Mouse (Mus musculus) cerebellum, adult 9-10 months (tissue): ENCODE results near the gene Rnase13.

Experiments used
- DNase-seq: peaks from one replicate; pipeline ENCODE4 v3.0.0; 2022

Gene Rnase13

GRCm38 (mm10) chr14:51913062-51913959, 9.3 kb downstream of the Rnase13 start:
- peak; percentile 74 for DNase-seq

DNA sequence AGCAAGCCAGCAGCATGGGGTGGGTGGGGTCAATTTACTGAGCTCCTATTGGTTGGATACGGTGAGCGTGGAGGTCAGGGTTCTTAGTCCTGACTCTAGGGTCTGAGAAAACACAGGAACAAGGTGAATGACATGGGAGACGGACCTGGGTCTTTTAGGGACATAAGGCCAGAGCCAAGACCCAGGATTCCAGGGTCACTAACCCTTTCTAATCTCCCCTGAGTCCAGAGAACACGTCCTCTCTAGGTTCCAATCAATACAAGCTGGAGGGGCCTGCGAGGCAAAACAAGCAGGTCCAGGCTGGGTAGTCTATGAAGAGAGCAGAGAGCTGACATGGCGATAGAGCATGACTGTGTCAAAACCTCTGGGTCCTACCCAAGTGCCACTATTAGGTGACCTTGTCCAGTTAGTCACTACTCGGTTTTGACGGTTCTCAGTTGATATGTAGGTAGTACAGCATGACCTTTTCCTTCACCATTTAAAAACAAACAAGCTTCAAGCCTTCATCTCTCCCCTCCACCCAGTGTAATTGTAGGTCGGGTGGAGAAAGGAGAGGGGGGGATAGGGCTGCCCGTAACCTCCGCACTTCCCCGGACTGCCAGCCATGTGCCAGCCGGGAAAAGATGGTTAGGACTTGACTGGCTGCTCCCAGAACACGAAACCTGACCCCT, 10.0 kb downstream of the Rnase13 start:
- DNase-seq = no peak

DNA sequence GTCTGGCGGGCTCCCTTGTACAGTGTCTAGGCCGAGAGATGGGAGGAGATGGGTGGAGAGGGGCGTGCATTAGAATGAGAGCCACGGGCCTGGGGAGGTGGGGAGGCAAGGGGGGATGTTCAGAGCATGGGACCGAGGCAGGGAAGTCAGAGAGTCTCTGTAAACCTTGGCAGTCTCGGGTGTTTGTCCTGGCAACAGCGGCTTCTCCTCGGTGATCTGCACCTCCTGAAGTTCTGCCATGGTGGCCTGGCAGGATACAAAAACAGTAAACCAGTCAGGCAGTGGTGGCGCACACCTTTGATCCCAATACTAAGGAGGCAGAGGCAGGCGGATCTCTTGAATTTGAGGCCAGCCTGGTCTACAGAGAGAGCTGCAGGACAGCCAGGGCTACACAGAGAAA, 11.3 kb downstream of the Rnase13 start:
- no peak for DNase-seq

GRCm38 (mm10) chr14:51906102-51906501, 16.5 kb downstream of the Rnase13 start:
- DNase-seq = no peak

DNA sequence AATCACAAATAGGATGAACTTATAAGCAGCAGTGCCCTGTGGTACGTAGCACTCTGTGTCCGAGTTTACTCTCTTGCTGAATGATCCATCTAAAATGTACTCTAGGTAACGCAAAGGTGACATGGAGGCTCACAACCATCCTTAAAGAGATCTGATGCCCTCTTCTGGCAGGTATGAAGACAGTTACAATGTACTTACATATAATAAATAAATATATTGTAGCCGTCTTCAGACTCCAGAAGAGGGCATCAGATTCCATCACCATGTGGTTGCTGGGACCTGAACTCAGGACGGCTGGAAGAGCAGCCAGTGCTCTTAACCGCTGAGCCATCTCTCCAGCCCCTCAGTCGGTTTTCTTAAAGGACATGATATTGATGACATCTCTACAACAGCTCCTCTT, 17.9 kb downstream of the Rnase13 start:
- no peak for DNase-seq

- no peak for DNase-seq
Observed at GRCm38 (mm10) chr14:51903782-51904181, 18.8 kb downstream of the Rnase13 start.

DNA sequence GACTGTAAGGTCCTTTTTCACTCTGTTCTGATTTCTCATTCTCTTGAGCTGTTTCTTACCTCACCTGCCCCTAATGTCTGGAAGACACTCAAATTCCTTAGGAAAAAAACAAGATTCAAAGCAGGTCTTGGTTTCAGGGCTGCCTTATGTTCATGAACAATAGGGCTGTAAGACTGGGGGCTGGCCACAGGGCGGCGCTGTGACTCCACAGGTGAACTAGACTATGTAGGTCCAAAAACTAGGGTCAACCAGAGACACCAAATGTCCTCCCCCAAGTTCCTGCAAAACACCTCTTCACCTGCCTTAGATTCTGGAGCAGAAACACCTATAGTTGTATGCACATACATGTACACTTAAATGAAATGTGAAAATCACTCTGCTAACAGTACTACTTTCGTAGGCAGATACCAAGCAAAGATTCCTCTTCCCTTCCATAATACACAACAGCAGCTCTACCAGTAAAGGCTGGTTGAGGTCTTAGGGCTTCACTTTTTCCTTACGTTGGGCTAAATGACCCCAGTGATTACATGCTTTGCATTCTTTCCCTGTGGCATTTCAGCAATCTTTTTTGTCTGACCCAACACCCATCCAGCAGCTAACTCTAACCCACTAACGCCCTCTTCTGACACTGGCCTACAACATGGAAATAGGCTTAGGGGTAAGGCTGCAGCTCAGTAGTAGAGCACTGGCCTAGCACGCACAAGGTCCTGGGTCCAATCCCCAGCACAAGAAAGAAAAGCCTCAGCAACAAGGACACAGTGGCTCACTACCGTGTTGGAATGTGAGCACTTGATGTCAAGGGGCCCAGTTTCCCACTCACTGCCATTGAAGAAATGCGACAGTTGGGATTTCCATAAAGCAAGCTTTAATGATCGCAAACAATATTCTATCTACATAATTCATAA, 19.5 kb downstream of the Rnase13 start:
- DNase-seq = peak; percentile 77

- DNase-seq = no peak
Observed at GRCm38 (mm10) chr14:51899351-51899750, 23.2 kb downstream of the Rnase13 start.

- no peak for DNase-seq
Observed at GRCm38 (mm10) chr14:51896539-51897170, 25.9 kb downstream of the Rnase13 start.

GRCm38 (mm10) chr14:51896019-51896418, 26.6 kb downstream of the Rnase13 start:
- no peak for DNase-seq

DNA sequence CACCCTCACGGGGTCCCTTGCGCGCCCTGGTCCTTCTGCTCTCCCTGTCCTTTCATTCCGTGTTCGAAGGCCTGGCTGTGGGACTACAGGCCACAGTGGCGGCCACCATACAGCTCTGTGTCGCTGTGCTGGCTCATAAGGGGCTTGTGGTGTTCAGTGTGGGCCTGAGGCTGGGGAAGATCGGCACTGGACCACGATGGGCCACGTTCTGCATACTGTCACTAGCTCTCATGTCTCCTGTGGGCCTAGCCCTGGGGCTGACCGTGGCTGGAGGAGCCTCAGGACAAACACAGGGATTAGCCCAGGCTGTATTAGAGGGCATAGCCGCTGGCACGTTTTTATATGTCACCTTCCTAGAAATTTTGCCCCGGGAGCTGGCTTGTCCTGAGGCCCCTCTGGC, 27.5 kb downstream of the Rnase13 start:
- no peak for DNase-seq

DNA sequence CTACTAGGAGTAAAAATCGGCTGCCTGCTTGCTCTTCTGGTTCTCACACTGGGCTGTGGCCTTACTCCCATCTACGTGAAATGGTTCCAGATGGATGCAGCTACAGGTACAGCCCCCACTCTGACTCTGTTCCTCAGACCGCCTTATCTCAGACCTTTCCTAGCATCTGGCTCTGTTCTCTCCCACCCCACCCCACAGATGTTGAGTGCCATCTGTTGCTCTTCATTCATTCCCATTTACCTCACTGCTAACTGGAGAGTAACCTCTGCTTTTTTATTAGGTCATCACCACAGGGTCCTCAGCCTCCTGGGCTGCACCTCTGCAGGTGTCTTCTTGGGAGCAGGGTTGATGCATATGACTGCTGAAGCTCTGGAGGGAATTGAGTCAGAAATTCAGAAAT, 28.8 kb downstream of the Rnase13 start:
- no peak for DNase-seq

- DNase-seq = no peak
Observed at GRCm38 (mm10) chr14:51893094-51893794, 29.3 kb downstream of the Rnase13 start.

DNA sequence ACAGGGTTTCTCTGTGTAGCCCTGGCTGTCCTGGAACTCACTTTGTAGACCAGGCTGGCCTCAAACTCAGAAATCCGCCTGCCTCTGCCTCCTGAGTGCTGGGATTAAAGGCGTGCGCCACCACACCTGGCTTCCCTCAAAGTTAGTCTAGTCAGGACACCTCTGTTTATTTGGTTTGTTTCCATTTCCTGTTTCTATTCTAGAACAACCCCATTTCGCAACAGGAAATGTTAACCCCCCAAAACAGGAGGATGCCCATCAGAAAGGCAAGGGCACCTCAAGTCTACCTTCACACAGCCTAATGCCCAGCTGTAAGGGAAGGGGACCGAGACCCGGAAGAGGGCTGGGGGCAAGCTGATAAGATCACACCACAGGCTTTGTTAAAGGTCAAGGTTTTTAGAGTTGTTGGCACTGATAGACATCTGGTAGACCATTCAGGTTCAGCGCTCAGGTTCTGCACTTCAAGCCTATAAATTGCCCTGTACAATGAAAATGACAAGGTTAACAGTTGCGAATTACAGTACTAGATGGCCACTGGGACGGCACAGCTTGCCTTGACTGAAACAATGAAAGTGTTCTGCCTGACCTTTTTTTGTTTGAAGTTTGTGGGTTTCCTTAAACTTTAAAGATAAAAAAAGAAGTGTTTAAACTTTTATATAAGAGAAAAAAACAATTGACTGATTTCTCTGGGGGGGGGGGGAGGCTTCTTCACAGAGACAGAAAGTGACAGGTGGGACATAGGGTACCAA, 30.2 kb downstream of the Rnase13 start, which contains the start of gene Slc39a2:
Slc39a2 (plus strand) TSS at position 699 of the 749 bp plus-strand sequence.
- DNase-seq = no peak

GRCm38 (mm10) chr14:51889833-51890232, 32.7 kb downstream of the Rnase13 start:
- DNase-seq = no peak

GRCm38 (mm10) chr14:51886051-51886450, 36.5 kb downstream of the Rnase13 start:
- no peak for DNase-seq

GRCm38 (mm10) chr14:51884598-51885331, 37.8 kb downstream of the Rnase13 start, which contains the start of gene Mettl17:
Mettl17 (plus strand) TSS chr14:51884842.
- DNase-seq = peak; percentile 95

DNA sequence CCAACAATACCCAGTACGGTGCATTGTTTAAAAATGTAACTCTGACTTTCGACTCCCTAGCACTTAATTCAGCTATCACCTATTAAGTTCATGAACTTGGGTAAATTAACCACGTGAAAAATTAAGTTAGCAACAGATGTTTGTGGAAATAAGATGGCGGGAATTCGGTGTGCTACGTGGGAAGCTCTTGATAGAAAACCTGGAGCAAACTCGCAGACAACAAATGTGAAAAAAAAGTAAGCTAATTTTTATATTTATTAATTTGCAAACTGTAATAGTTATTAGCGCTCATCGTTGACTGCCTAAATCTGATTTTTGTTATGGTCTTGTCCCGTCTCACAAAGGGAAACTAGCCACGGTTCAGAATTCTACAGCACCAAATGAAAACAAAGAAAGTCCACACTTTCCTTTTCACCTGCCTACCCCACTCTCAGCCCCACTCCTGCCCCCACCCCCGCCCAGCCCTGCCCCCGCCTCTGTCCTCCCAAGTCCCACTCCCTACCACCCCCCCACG, 38.5 kb downstream of the Rnase13 start:
- peak; percentile 50 for DNase-seq

- peak; percentile 79 for DNase-seq
Observed at GRCm38 (mm10) chr14:51883527-51884030, 39.0 kb downstream of the Rnase13 start.

DNA sequence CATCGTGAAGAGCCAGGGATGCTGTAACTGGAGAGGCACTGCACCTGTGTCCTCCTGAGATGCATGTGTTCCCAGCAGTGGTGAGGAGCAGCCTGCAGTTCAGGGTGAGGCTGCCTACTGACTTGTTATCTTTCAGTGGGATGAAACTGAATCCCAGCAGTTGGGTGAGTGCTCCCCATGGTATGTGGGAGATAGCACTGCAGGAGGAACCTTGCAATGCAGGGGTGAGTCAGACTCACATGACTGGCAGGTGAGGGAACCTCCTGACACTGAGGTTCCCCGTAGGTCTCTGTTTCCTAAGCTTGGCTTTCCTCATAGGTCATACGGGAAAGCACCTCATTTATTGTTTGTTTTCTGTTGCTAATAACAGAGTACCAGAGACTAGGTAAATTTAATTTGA, 45.1 kb downstream of the Rnase13 start:
- DNase-seq = no peak
